Mouse (Mus musculus) brain, embryonic 14.5 days (tissue): Measurements from ENCODE around the gene Zscan5b.

Experiments used
- CTCF ChIP-seq: fragments of 200-500 bp; IDR thresholded peaks from 2 replicates; pipeline ENCODE4 v1.5.1; 2012; ENCODE audit warnings: inconsistent platforms, mild to moderate bottlenecking, moderate library complexity, borderline replicate concordance; ENCODE audit not compliant: insufficient read depth, insufficient read length; ENCODE audit errors: extremely low read depth
- POLR2A ChIP-seq: fragments of 200-500 bp; IDR thresholded peaks from 2 replicates; pipeline ENCODE4 v1.6.1; 2012; ENCODE audit warnings: mild to moderate bottlenecking, inconsistent platforms, borderline replicate concordance; ENCODE audit not compliant: poor library complexity, insufficient read depth, insufficient read length, severe bottlenecking; ENCODE audit errors: extremely low read depth

DNA sequence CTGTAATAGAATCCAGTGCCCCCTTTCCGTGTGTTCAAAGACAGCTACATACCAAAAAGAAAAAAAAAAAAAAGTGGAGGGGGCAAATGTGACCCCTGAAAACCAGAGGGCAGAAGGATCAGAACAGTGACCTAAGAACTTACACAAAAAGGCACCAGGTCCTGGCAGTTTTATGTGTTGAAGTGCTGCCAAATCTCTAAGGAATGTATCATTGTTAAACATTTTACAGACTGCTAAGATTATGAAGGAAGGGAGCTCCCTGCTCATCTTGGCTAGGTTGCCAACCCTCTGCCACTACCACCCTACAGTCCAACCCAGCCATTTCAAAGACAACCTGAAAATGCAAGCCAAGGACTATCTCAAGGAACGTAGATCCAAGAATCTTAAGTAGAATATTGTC is 35.9 kb upstream of the Zscan5b start:
- no peak for TF ChIP-seq CTCF
- no peak for TF ChIP-seq POLR2A
